Mouse (Mus musculus): Measurements from ENCODE around the gene Fitm2.

The Fitm2 gene

DNA sequence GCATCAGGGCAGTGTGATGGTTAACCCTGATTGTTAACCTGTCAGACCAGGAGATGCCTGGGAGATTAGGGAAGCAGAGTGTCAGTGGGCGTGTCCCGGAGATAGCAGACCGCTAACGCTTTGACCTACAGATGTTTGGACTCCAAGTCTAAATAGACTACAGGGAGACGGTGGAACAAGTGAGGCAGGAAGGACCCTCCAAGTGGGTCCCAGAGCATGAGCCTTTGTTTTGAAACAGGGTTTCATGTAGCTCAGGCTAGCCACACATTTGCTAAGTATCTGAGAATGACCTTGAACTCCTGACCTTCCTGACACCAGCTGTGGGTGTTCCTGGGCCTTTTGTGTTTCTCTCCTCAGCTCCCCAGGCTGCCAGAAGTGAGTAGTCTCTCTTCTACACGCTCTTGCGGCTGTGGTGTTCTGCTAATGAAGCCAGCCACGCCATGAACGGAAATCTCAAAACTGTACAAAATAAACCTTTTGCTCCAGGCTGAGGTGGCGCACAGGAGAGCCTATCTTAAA, 9.1 kb downstream of the Fitm2 start:
- in situ Hi-C loops (cut with MboI, MseI), result loop anchor here (5.0 kb wide), 1 partner anchor 41 kb away; the partner anchor contains the start of gene Oser1

DNA sequence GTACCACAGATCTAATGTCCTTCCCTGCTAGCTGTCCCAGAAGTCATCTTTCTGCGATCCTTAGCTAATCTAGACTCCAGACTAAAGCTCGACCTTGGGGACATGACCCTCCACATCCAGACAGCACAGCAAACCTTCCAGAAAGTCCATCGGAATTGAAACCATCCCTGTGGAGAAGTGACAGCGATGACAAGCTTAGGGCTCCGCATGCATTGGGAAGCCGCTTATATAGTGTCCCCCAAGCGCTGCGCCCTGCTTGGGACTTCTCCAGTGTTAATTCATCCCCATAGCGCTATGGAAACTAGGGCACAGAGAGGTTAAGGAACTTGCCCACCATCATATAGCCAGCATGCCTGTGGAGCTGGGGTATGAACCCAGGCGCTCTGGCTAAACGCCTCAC, 9.6 kb downstream of the Fitm2 start:
- in situ Hi-C loops (cut with MboI, MseI), result loop anchor here (5.0 kb wide), 1 partner anchor 40 kb away; the partner anchor contains the start of gene Oser1

- in situ Hi-C loops (cut with MboI, MseI), result loop anchor here (5.0 kb wide), 1 partner anchor 40 kb away; the partner anchor contains the start of gene Oser1
These were observed 10.0 kb downstream of the Fitm2 start for GRCm38 (mm10) chr2:163462386-163462785.

DNA sequence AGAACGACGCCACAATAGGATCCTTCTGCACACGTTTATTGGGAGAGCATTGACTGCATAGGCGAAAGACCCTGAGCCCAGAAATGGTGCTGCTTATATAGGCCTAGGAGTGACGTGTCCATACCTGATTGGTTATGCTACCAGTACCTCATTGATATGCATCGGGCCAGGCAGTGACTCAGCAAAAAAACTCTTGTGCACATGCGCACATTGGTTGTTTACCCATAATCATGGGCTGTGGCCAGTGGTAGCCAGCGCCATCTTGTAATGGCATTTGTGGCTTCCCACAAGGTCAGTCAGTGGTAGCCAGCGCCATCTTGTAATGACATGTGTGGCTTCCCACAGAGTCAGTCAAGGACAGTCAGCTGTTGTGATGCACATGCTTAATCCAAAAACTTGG, 11.1 kb downstream of the Fitm2 start:
- in situ Hi-C loops (cut with MboI, MseI), result loop anchor here (5.0 kb wide), 1 partner anchor 39 kb away; the partner anchor contains the start of gene Oser1

GRCm38 (mm10) chr2:163460622-163461021, 11.8 kb downstream of the Fitm2 start:
- in situ Hi-C loops (cut with MboI, MseI), result loop anchor here (5.0 kb wide), 1 partner anchor 38 kb away; the partner anchor contains the start of gene Oser1

GRCm38 (mm10) chr2:163459380-163459779, 13.0 kb downstream of the Fitm2 start:
- in situ Hi-C loops (cut with MboI, MseI), result no loop called here

- in situ Hi-C loops (cut with MboI, MseI), result no loop called here
These were observed 13.7 kb downstream of the Fitm2 start for GRCm38 (mm10) chr2:163458539-163459265.

- in situ Hi-C loops (cut with MboI, MseI), result no loop called here
These were observed 19.1 kb downstream of the Fitm2 start for GRCm38 (mm10) chr2:163453378-163453777.

- in situ Hi-C loops (cut with MboI, MseI), result no loop called here
These were observed 19.7 kb downstream of the Fitm2 start for GRCm38 (mm10) chr2:163452738-163453137.

- in situ Hi-C loops (cut with MboI, MseI), result no loop called here
These were observed 21.6 kb downstream of the Fitm2 start for GRCm38 (mm10) chr2:163450668-163451295.

DNA sequence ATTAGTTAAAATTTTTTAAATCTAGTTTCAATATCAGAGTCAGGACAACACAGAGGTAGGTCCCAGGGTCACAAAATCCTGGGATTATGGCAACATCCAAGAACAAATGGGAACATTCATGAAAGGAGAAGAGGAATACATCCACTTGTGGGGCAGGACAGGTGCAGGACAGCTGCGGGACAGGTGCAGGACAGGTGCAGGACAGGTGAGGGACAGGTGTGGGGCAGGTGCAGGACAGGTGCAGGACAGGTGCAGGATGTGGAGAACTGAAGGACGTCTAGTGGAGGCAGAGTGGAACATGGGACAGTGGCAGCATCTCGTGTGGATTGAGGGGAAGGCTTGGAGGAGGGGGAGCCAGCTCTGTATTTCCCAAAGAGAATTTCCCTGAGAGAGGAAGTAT, 23.2 kb downstream of the Fitm2 start:
- in situ Hi-C loops (cut with MboI, MseI), result no loop called here

- in situ Hi-C loops (cut with MboI, MseI), result no loop called here
These were observed 25.1 kb downstream of the Fitm2 start for GRCm38 (mm10) chr2:163447375-163447774.

DNA sequence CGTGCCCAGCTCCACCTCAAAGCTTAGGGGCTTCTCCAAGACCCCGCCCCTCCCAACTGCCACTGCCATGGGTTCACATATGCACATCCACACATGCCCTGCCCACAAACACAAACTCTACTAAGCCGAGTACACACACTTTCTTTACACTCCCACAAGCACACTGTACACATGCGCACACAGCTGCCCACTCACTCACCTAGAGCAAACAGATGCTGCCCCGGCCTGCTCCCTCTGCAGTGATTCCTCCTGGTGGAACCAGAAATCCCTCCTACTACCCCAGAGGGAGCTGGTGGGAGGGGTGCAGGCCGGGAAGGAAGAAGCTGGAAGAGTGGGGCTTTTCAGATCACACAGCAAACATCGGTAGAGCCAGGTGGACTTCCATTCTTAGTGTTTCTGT, 28.4 kb downstream of the Fitm2 start:
- in situ Hi-C loops (cut with MboI, MseI), result no loop called here

GRCm38 (mm10) chr2:163443543-163443942, 28.9 kb downstream of the Fitm2 start:
- in situ Hi-C loops (cut with MboI, MseI), result no loop called here

DNA sequence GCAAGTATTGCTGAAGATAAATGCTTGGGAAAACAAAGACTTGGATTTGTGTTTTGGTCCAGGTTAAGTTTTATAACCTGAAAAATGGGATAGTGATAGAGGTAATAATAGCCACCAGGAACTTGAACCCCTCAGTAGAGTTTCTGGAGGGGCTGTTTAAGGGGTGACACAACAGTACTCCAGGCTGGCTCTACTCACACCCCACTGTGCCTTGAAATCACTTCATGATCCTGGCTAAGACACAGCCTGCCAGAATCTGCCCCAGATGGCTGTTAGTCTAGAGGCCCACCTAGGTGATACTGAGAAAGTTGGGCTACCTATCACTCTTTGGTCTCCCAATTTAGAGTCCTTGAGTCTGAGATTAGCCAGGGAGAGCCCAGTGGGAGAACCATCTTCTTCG, 32.9 kb downstream of the Fitm2 start:
- in situ Hi-C loops (cut with MboI, MseI), result no loop called here

DNA sequence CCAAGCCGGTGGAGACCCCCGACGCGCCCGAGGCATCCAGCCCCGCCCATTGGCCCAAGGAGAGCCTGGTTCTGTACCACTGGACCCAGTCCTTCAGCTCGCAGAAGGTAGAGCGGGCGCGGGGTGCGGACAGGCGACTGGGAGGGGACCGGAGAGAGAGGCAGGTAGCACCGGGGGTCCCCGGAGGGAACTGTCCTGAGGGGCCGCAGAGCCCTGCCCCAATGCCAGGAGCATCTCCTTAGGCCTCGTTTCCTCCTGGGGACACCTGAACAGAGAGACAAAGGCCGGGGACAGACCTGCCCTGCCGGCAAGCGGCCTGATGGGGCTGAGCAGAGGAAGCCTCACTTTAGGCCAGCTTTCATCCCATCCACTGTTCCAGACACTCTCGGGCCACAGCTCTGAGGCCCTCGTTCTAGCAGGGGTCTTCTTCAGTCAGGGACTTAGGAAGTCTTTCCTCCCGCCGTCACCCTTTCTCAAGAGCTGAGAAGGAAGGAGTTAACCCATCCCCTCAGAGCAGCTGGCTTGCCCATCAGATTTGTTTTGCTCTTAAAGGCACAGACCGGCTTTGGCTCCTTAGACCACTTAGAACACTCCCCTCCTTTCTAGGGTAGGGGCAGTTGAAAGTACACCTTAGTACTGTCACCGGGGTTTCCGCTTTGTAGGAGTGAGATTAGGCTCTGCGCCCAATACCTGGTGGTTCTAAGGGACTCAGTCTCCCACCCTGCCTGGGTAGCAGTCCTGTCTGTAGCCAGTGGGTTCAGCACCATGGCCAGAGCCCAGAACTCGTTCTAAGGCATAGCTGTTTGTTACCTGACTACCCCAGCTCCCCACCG, 33.6 kb downstream of the Fitm2 start:
- in situ Hi-C loops (cut with MboI, MseI), result no loop called here

- in situ Hi-C loops (cut with MboI, MseI), result no loop called here
These were observed 34.2 kb downstream of the Fitm2 start, which contains the start of gene Gdap1l1 for GRCm38 (mm10) chr2:163438246-163438618. Gdap1l1 (plus strand) TSS chr2:163438476.

DNA sequence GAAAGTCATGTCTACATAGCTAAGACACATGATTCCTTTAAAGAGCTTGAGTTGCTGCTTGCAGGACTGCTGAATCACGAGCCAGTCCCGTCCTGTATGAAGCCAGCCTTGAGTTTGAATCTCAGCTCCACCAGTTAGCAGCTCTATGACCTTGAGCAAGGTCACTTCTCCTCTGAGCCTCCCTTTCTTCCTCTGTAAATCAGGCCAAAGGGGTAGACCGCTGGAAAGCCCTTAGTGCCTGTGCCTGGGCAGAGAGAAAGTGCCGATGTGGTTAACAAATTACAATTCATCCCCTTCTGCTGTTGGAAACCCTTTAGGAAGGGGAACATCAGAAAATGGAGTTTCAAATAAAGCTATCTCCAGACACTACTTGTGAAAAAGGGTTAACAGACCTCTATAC, 34.6 kb downstream of the Fitm2 start:
- in situ Hi-C loops (cut with MboI, MseI), result no loop called here

DNA sequence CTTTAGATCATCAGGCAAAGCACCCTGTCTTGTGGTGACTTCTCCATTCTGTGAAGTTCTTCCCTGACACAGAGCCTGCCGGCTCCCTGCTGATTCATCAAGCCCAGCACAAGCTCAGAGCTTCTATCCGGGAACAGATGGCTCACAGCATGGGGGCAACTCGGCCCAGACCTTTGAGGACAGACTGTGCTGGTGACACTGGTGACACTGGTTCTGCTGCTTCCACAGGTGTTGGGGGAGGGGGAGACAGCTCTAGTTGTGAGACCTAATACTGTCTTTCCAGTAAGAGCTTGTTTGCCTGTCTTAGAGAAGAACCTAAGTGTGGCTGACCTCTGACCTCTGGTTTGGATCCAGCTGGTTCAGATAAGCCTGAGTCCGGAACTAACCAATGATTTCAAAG, 38.5 kb downstream of the Fitm2 start:
- in situ Hi-C loops (cut with MboI, MseI), result no loop called here

DNA sequence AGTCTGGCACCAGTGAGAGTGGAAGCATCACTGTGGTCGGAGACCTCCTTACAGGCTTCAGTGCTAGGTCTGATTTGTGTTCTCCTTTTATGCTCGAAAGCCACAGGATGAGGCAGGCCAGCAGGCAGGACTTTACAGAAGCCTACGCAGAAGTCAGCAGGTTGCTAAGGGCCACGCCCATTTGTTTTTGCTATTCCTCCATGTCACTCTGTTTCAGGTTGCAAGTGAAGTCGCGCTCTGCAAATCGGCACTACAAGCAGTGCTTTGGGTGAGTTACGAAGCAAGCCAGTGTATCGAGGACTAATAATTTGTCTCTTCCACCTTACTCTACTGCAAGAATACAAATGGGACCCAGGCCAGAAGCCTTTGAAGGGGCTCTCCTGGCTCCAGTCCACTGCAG, 41.1 kb downstream of the Fitm2 start:
- in situ Hi-C loops (cut with MboI, MseI), result no loop called here

- in situ Hi-C loops (cut with MboI, MseI), result no loop called here
These were observed 44.0 kb downstream of the Fitm2 start for GRCm38 (mm10) chr2:163428346-163429011.

All from T-helper 2 cell (primary cell).